Mouse (Mus musculus) left cerebral cortex, postnatal 36 days (tissue): ENCODE measurements around the gene Kdf1. TPM values are rescaled to one million over a fixed set of nuclear protein-coding genes. Genes with fewer than 3 reads are reported as not detected.

Experiments used
- DNase-seq, 2 experiments: peaks; one replicate each; pipeline ENCODE4 v3.0.0; 2021 to 2022; ENCODE audit warnings: low spot score in 2 of 2, mixed read lengths in 1 of 2
- intact Hi-C: fragments of 180-260 bp; cut with DNase I; formaldehyde crosslinking; loops from one replicate; pipeline ENCODE4 v1.15.1; 2025
- total RNA-seq, 2 experiments: library from RNA; stranded (reverse); gene quantifications; 2 replicates each; pipeline ENCODE4 v1.2.3; 2021

The Kdf1 gene
- not detected for total RNA-seq

DNA sequence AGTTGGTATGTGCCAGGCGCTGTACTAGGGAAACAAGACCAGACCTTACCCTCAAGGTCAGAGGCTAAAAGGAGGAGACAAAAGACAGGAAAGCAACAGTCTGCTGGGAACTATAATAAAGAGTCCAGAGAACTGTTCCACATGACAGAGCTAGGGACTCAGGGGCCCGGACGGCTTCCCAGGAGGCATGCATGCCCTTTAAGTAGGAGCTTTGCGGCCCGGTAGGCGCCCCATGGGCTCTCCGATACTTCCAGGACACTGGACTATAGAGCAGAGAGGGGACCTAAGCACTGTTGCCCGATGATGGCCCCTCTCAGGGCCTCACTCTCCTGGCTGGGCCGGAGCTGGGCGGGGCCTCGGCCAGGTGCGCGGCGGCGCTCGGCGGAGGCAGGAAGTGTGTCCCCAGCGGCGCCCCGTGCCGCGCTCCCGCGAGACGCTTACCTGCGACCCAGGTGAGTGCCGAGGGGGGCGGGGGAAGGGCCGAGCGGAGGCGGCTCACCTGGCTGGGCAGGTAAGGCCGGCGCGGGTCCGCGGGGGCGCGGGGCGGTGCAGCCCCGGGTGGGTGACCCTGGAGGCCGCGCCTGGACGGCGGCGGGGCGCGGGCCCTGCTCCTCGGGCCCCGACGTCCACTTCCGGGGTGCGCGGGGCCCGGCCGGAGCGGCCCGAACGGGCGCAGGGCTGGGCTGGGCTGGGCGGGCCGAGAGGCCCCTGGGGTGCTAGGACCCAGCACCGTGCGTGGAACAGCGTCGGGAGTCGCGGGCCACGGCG is at the start of gene Kdf1:
Kdf1 (plus strand) TSS at position 363 of the 768 bp plus-strand sequence.
- intact Hi-C loops: no loop called here
- DNase-seq: no peak

DNA sequence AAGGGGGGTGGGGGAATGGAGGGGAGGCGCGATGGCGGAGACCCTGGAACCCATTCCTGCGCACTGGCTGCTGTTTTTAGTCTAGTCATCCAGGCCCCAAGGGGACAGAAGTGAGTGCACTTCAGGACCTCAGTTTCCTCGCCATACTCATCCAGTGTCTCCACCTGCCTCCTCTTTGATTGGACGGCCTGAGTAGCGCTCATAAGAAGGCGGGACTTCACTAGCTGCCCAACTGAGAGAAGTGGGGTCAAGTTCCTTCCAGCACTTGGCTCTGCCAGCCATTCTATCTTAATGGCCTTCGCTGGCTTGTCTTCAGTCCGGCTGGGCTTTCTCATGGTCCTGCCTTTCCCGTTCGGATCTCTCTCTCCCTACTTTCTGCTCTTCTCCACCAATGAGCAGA is 49.6 kb upstream of the Kdf1 start:
- no peak for DNase-seq
- intact Hi-C loops: no loop called here

DNA sequence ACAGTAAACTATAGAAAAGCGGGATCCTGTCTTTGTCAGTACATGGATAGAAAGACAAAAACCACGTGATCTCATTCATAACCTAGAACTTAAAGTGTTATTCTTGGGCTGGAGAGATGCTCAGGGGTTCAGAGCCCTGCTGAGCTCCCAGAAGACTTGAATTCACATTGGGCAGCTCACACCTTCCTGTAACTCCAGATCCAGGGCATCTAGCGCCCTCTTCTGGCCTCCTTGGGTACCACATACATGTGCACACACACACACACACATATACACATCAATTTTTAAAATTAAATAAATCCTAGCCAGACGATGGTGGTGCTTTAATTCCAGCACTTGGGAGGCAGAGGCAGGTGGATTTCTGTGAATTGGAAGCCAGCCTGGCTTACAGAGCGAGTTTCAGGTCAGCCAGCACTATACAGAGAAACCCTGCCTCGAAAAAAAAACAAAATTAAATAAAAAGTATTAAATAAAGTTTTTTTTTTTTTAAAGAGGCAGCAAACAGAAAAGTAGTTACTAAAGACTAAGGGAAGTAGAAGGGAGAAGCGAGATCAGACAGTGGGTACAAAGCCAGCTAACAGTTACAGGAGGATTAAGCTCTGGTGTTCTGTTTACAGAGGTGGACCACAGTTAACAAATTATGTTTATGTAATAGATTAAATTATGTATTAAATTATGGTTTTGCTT is 47.5 kb upstream of the Kdf1 start:
- DNase-seq: no peak
- intact Hi-C loops: no loop called here

DNA sequence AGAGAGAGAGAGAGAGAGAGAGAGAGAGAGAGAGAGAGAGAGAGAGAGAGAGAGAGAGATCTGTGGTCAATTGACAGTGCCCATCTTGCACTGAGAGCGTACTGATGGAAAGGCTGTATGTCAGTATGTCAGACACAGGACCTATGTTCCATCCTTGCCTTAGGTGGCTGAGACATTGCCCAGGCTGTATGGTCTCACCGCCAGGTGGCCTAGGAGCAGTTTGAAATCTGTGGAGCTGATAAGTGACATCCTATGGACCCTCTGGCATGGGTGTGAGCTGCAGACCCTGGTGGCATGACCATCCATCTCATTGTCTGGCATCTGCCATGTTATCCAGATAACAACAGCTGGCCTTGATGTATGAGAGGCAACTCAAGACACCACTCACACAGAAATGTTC is 44.9 kb upstream of the Kdf1 start:
- DNase-seq: no peak
- intact Hi-C loops: no loop called here

DNA sequence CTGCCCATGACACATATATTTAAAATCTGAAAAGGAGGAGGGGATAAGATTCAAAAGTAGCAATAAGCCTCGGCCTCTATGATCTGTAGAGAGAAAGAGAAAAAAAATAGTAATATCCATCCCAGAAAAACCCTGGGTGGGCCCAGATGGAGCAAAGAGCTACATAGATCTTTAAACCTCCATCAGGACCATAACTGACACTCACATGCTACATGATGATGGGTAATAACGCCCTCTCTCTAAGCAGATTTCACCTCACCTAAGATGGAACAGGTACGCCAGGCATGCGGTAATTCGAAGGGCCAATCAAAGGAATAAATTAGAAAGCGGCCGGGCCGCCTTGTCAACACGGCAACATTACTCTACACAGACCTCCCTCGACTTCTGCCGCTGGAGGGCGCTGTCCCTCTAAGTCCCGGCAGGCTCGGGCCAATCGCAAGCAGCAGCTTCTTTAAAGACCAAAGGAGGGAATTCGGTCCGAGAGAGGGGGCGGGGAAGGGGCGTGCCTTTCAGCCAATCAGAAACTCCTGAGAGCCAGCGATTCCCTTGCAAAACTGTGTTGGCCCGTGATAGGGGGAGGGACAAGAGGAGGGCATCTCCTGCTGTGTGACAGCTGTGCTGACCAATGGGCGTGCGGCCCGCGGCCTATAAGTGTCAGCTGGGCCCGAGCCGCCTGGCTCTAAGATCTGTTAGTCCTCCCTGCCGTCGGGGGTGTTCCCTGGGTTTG is 39.1 kb upstream of the Kdf1 start, which contains the start of gene Tent5b:
Tent5b (plus strand) TSS at position 675 of the 727 bp plus-strand sequence.
- intact Hi-C loops: no loop called here
- DNase-seq: peak; percentile 87 to 91

DNA sequence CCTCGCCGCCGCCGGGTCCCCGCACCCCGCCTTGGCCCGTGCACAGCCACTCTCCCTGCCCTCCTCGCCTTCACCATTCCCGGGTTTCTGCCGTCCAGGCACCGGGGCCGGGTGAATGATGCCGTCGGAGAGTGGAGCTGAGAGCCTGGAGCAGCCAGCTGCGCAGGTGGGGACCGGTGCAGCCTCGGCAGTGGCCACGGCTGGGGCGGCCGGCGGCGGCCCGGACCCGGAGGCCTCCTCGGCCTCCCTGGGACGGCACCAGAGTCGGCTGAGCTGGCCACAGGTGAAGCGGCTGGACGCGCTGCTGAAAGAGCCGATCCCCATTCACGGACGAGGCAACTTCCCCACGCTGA is 38.6 kb upstream of the Kdf1 start:
- no peak for DNase-seq
- intact Hi-C loops: no loop called here

DNA sequence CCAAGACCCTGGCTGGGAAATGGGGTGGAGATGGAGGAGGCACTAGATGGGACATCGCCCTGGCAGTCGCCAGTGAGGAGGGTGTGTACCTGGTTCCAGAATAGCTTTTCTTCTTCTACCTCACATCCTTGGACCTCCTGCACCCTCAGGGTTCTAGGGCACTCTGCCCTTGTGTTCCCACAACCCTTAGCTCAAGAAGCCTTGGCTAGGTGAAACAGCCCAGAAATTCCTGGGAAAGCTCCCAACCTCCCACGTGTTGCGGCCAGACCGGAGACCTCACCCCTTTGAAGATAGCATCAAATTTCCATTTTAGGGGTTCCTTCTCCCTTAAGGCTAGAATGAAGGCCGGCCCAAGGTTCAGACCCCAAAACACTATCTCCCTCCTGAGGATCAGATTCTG is 38.0 kb upstream of the Kdf1 start:
- no peak for DNase-seq
- intact Hi-C loops: no loop called here

DNA sequence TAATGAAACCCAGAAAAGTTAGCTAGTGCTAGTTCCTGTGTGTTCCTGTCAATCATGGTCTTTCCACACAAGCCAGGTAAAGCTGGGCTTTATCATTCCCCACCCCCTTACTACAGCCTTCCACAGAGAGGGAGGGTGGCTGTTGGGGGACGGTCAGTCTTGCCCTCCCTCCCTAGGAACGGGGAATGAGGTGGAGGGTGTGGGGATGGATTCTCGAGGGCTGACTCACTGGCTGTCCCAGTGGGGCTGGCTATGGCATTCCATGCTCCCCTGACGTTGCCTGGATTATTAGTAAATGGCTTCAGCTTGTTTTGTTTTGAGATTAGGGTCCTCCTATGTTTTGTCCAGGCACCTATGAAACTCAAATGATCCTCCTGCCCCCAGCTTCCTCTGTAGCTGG is 37.3 kb upstream of the Kdf1 start:
- intact Hi-C loops: no loop called here
- DNase-seq: no peak

DNA sequence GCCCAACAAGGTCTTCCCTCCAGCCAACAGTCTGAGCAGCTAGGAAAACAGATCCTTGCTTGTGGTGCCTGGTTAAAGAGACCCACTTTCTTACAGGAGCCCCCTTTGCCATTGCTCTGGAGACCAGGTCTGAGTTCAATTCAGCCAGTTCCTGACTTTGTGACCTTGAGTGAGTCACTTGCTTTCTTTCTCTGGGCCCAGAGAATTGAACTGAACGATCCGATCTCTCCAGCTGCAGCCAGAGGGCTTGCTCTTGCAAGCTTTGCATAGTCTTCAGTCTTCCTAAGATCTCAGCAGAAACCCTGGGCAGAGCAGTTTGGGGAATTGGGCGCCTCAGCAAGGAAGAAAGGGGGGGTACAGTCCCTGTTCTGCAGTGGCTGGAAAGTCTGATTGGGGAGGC is 36.3 kb upstream of the Kdf1 start:
- intact Hi-C loops: no loop called here
- no peak for DNase-seq

DNA sequence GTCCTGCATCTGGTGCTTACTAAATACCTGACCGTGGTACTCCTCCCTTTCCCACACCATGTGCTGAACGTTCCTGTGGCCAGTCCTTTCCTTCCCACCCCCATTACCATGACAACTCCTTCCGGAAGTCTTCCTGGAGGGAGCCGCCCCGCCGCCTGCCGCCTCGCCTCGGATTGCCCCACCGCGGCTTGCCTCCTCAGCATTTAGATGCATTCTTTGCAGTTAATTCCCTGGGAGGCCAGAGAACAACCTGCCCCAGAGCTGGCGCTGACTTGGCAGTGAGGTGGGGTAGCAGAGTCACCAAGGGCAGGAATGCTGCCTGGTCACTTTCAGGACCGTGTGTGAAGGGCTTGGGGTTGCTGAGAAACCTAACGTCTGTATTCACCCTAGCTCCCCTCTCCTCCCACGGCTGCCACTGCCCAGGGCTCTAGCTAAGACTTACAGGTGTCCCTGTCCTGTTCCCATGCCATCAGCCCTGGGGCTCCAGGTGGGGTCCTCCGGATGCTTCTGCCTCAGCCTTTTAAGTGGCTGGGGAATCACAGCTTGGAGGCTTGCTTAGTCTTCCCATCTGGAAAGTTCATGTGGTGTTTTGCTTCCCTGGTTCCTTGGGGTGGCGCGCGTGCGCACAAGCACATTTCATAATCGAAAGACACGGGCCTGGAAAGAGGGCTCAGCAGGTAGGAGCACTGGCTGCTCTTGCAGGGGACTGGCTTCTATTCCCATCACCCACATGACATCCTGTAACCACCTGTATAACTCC is 34.3 kb upstream of the Kdf1 start:
- intact Hi-C loops: no loop called here
- peak in 1 of 2 experiments; percentile 38 for DNase-seq

DNA sequence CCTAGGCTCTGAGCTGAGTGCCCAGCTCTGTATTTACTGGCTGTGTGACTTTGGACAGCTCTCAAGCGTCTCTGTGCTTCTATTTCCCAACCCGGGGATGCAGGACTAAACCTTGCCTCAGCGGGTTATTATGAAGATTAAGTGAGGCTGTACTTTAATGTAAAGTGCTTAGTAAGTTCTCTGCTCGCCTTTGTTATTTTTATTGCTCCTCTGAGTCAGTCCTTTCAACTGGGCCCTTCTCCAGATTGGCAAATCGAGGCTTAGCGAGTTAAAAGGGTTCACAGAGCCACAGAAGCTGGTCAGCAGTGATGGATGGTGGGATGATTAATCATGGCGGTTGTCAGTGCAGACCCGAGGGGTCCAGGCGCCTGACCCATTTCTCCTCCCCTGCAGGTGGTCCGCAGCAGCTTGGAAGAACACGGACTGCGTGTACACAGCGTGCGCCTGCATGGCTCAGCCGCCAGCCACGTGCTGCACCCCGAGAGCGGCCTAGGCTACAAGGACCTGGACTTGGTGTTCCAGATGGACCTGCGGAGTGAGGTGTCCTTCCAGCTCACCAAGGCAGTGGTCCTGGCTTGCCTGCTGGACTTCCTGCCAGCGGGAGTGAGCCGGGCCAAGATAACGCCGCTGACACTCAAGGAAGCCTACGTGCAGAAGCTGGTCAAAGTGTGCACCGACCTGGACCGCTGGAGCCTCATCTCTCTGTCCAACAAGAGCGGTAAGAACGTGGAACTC is 32.9 kb upstream of the Kdf1 start:
- DNase-seq: no peak
- intact Hi-C loops: no loop called here

DNA sequence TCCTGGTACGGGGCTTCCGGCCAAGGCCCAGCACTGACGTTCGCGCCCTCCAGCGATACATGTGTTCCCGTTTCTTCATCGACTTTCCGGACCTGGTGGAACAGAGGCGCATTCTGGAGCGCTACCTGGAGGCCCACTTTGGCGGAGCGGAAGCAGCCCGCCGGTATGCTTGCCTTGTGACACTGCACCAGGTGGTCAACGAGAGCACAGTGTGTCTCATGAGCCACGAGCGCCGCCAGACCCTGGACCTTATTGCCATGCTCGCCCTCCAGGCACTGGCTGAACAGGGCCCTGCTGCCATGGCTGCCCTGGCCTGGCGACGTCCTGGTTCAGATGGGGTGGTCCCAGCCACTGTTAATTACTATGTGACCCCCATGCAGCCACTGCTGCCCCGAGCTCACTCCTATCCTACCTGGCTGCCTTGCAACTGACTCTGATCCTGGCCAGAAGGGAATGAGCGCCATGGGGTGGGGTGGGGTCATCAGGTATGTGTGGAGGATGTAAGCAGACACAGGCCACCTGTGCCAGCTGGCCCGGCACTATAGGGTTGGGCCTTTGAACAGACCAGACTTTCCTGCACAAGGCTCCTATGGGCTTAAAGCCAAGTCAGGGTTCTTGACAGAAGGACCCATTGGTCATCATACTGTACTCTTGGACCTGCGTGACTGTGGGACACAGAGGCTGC is 31.9 kb upstream of the Kdf1 start:
- intact Hi-C loops: no loop called here
- no peak for DNase-seq

DNA sequence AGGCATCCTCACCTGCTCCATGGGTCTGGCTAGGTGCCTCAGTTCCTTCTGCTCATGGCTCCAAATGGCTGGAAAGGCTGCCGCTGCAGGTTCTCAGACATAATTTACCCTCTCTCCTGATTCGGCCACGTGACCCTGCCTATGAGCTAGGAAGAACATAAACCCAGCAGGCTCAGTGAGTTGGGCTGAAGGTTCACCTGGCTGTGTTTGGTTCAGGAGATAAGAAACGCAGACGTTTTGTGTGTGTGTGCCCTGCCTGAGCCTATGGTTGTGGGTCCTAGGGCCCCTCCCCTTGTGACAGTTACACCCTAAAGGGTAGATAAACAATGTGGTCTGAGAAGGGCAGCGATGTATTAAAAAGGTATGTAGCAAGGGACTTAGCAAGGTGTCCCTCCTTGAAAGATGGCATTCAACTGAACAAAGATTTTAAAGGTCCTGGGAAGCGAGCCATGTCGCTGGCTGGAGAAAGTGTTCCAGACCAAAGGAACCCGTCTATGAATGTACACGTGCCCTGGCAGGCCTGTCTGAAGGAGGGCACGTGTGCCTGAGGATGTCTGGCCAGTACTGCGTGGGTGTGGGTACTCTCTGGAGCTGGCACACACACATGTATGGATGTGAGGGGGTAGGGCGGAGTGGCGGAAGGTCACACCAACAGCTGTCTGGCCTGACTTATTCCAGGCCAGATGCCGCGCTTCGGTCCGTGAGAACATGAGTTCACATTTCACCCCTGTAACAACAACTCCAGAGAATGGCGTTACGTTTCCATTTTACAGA is 30.0 kb upstream of the Kdf1 start:
- no peak for DNase-seq
- intact Hi-C loops: no loop called here

DNA sequence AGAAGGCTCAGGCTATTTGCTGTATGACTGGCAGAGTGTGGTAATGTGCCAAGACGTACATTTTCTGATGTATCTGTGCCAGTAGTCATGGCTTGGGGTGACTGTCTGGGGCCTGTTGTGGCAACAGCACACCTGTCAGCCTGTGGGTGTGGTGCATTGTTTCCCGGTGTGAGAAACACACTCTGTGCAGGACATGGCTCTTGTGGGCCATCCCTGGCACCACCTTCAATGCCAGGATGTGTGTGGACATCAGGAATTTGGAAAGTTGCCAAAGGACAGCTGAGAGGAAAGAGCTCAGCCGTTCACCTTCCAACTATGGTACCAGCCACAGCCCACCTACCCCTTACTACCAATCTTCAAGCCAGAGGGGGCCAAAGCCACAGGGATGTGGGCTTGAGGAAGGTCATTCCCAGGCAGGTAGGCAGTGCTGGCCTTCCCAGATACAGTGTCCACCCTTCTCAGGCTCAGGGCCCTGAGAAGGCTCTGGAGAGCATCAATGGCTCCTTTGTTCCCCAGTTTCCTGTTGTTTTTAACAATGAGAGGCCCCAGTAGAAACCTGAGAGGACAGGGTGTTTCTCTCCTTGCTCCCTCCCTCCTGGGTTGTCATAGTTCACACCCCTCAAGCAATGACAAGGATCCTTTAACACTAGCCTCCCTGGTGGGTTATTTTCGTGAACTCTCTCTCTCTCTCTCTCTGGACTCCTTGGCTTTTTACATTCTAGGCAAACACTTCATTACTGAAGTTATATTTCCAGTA is 29.1 kb upstream of the Kdf1 start:
- DNase-seq: no peak
- intact Hi-C loops: no loop called here

DNA sequence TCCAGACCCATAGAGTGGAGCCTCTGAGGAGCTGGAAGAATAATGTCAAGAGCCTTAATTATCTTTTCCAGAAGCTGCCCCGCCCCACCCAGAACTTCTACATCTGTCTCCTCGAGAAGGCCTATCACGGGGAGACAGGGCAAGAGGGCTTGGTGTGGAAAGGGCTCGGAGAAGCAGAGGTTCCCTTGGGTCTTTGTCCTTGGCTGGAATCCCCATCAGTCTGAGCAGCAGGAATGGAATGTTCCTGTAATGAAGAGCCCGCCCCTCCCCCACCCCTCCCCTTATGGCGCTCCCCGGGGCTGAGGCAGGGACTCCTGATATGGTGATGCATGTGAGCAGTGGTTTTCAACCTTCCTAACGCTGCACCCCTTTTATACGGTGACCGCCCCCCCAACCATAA is 27.0 kb upstream of the Kdf1 start:
- no peak for DNase-seq

DNA sequence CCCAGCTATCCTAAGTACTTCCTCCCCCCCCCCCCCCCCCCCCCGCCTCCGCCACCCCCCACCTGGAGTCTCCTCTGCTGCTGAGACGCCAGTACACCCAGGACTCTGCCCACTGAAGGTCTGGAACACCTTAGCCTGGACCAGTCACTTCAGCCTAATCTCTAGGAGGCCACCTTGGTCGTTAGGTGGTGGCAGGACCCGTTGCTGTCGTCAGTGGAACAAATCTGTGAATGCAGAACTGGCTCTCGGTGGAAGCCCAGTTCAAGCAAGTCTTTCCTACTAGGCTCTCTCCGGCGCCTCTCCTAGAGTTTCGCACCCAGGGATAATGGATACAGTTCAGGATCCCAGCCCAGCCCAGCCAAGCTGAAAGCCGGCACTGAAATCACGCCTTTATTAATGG is 24.9 kb upstream of the Kdf1 start:
- intact Hi-C loops: no loop called here
- DNase-seq: no peak

More for the DNA sequence above, 27.0 kb upstream of the Kdf1 start:
- intact Hi-C loops: no loop called here

DNA sequence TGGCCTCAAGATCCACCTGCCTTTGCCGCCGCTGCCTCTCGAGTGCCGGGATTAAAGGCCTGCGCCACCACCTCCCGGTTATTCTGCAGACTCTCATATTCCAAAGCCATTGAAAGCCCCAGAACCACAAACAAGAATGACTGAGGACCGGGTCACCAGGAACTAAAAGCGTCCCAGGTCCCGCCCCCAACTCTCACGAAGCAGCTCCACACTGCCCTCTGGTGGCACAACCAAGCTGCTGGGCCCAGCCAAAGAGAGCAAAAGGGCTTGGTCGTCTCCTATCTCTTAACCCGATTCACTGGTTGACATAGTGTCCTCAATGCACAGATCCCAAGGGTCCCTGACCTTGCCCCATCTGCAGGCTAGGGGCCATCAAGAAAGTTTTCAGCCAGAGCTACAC is 24.3 kb upstream of the Kdf1 start:
- peak; percentile 71 to 79 for DNase-seq
- intact Hi-C loops: no loop called here
